Mouse (Mus musculus): ENCODE results near the gene Fyco1.
A peak's percentile ranks its signal among the peaks of the same experiment; 100 is the strongest.

Fyco1 gene

GRCm38 (mm10) chr9:123851713-123852448, at the start of gene Fyco1:
Gene Fyco1 (minus strand): TSS chr9:123851899.
- DNase-seq (ENCODE audit: low read depth, low spot score) = peak; percentile 95

DNA sequence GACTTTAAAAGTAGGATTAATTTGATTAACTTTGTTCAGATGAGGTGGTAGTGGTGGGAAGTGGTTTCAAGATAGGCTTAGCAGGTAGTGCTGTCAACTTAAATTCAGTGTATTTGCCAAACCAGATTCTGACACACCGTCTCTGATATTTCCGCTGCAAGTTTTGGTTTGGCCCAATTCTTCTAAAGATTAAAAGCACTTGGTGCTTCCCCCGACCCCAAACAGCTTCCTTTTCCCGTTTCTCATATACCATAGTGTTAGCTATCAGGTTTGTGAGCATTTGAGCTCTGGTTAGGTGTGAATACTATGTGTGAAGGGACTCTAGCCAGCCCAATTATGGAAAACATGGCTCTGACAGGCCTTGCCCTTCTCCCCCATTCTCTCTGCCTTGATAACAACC, 20.4 kb upstream of the Fyco1 start:
- no peak for DNase-seq (ENCODE audit: low read depth, low spot score)

GRCm38 (mm10) chr9:123869167-123869784, 17.6 kb upstream of the Fyco1 start:
- no peak for DNase-seq (ENCODE audit: low read depth, low spot score)

- no peak for DNase-seq (ENCODE audit: low read depth, low spot score)
Measured at GRCm38 (mm10) chr9:123863641-123864040, 11.9 kb upstream of the Fyco1 start.

DNA sequence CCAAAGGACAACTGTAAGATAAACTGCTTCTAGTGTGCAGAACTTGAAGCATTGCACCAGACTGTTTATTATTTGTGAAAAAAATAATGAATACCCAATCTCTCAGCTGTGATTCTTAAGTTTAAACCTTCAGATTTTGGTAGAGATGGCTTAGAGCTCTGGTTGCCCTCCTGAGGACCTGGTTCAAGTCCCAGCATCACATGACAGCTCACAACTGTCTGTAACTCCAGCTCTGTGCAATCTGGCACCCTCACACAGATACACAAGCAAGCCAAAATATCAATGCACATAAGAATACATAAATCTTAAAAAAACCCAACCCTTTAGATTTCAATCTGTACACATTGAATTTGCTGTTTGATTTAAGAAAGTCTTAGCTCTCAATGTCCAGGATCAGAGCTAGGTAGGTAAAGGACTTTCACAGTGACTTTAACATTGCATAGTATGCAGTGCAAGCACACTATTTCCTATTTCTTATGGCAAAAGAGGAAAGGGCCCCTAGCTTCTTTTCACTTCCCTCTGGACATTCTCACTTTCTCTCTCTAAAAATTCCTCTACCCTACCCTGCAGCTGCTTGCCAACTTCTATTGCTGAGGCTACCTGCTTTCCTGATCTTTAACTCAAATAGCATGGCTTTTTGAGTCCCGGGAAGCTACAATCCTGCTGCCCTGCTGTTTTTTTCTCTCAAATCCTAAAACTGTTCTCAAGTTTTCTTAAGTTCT, 11.4 kb upstream of the Fyco1 start:
- DNase-seq (ENCODE audit: low read depth, low spot score) = peak; percentile 78

GRCm38 (mm10) chr9:123861929-123862328, 10.2 kb upstream of the Fyco1 start, which contains the start of gene Xcr1:
Gene Xcr1 (minus strand): TSS chr9:123862029.
- no peak for DNase-seq (ENCODE audit: low read depth, low spot score)

GRCm38 (mm10) chr9:123856836-123857235, 5.1 kb upstream of the Fyco1 start:
- peak; percentile 55 for DNase-seq (ENCODE audit: low read depth, low spot score)

- DNase-seq (ENCODE audit: low read depth, low spot score) = peak; percentile 43
Measured at GRCm38 (mm10) chr9:123852449-123853390, 1.0 kb upstream of the Fyco1 start.

- DNase-seq (ENCODE audit: low read depth, low spot score) = peak; percentile 98
Measured at GRCm38 (mm10) chr9:123851062-123851712, 512 bp downstream of the Fyco1 start.

GRCm38 (mm10) chr9:123850705-123851061, 1.0 kb downstream of the Fyco1 start:
- DNase-seq (ENCODE audit: low read depth, low spot score) = no peak

GRCm38 (mm10) chr9:123849976-123850695, 1.6 kb downstream of the Fyco1 start:
- peak; percentile 50 for DNase-seq (ENCODE audit: low read depth, low spot score)

DNA sequence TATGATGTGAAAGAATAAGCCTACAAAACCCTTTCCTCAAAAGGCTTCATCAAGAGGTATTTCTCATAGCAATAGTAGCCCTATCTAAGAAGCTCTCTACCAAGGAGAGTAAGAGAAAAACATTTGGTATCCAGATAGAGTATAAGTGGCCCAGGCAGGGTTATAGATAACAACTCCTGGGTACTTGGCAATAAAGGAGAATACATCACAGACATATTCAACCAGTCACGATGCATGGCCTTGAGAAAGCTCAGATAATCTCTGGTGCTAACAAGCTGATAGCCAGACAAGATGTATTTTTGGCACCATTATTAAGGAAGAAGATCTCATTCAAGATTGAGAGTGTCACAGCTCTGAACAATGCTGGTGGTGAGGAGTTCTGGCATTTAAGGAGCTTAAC, 5.2 kb downstream of the Fyco1 start:
- DNase-seq (ENCODE audit: low read depth, low spot score) = no peak

GRCm38 (mm10) chr9:123845120-123845519, 6.6 kb downstream of the Fyco1 start:
- peak; percentile 45 for DNase-seq (ENCODE audit: low read depth, low spot score)

- DNase-seq (ENCODE audit: low read depth, low spot score) = no peak
Measured at GRCm38 (mm10) chr9:123844468-123844867, 7.2 kb downstream of the Fyco1 start.

- DNase-seq (ENCODE audit: low read depth, low spot score) = no peak
Measured at GRCm38 (mm10) chr9:123840243-123840642, 11.5 kb downstream of the Fyco1 start.

GRCm38 (mm10) chr9:123835851-123836250, 15.8 kb downstream of the Fyco1 start:
- no peak for DNase-seq (ENCODE audit: low read depth, low spot score)

DNA sequence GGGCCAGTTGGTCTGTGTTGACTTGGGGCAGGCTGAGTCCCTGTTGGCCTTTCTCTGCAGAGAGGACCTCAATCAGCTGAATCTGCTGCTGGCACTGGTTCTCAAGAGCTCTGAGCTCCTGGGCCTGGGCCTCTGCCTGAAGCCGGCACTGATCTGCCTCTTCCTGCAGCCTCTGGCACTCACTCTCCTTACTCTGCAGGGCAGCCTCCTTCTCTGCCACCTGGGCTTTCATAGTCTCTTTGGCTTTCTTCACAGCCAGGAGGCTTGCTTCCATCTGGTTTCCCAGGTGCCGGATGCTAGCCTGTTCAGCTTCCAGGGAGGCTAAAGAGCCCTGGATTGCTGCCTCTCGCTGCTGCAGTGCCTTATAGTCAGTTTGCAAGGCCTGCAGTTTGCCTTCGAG, 22.8 kb downstream of the Fyco1 start:
- no peak for DNase-seq (ENCODE audit: low read depth, low spot score)

- no peak for DNase-seq (ENCODE audit: low read depth, low spot score)
Measured at GRCm38 (mm10) chr9:123826631-123827030, 25.1 kb downstream of the Fyco1 start.

- no peak for DNase-seq (ENCODE audit: low read depth, low spot score)
Measured at GRCm38 (mm10) chr9:123818601-123819000, 33.1 kb downstream of the Fyco1 start.

DNA sequence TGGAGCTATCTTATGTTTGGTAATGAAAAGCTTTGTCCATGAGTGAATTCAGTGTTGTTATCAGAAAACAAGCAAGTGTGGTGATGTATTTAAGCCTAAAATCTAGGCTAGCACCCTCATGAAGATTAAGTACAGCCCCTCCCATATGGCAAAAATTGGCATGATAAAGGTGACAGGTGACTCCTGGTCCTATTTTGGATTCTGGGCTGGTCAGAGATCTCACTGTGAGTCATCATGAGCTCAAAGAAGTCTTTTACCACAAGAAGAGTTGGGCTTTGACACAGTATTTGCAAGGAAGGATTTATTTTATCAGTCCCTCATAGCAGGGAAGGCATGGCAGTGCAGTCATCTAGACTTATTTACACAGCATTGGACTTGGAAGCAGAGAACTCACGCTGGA, 35.7 kb downstream of the Fyco1 start:
- DNase-seq (ENCODE audit: low read depth, low spot score) = no peak
